Mouse (Mus musculus) adrenal gland, adult 2 months (tissue): ENCODE measurements around the gene Hspb6. TPM values are rescaled to one million over a fixed set of nuclear protein-coding genes. Genes with fewer than 3 reads are reported as not detected.
A peak's percentile ranks its signal among the peaks of the same experiment; 100 is the strongest.

Experiments
- DNase-seq: peaks from one replicate; pipeline ENCODE4 v3.0.0; 2021
- long read RNA-seq: library from polyadenylated mRNA; stranded (forward); transcript quantifications from one replicate; pipeline ENCODE4 v2.0.0, GENCODE M21; 2021
- polyA plus RNA-seq: library from polyadenylated mRNA; depleted of rRNA; stranded (reverse); fragments of >200 nt; gene quantifications from 2 replicates; pipeline ENCODE4 v1.2.3, GENCODE M21; 2012; rRNA removed
- total RNA-seq, 2 experiments: library from RNA; stranded (reverse); gene quantifications; 2 replicates each; pipeline ENCODE4 v1.2.3; 2021

The Hspb6 gene
- total RNA-seq: 10 to 100 TPM; 22.4 to 38.7 TPM
- 96.2 and 110 TPM in 2 replicates for polyA plus RNA-seq
- long read RNA-seq, transcript Hspb6-201 (3 exons, 1,363 nt): major isoform, 17 of 19 reads
- long read RNA-seq, partial matches to known transcripts: 1 of 19 reads
- long read RNA-seq, other reads (novel, unspliced or antisense): 0 of 19 reads

DNA sequence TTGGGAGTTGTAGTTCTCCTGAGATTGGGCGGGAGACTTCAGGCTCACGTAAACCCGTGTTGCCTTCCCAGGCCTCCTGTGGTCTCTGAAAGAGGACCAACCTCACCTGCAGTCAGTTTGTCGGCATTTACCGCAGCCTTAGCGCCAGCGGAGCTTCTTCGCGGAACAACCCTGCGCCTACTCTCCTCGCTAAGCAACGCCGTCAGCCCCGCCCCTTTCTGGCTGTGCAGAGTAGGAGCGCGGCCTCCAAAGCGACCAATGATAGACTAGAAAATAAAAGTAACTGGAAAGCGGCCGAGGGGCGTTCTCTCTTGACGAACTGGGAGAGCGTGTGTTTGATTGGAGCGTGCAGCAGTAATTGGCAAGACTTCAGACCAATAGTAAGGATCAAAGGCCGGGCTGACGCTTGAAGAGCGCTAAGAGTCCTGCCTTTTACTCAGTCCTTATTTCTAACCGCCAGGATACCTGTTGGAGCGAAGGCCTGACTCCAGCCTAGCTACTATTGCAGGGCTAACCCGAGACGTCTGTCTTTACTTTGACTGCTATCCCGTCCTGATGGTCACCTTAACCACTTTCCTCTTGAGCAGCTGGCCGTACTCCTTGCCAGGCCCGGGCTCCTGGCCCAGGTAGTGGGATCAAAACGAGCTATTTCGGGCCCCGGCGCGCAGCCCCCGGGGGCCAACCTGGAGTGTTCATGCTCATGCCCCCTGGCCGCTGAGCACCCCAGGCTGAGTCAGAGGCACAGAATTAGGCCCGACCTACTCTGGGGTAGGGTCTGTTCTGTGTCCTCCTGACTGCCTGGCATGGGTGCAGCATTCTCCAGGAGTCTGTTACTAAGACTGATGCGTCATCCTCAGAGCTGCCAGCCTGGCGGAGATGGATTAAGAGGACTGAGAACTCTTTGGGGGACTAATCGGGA lies at the start of gene Hspb6, which contains the start of gene Proser3:
Gene Hspb6, plus strand, starts transcription at position 77 of the 919 bp plus-strand sequence.
Gene Proser3, minus strand, starts transcription at position 198 of the 919 bp plus-strand sequence.
- peak; percentile 98 for DNase-seq

DNA sequence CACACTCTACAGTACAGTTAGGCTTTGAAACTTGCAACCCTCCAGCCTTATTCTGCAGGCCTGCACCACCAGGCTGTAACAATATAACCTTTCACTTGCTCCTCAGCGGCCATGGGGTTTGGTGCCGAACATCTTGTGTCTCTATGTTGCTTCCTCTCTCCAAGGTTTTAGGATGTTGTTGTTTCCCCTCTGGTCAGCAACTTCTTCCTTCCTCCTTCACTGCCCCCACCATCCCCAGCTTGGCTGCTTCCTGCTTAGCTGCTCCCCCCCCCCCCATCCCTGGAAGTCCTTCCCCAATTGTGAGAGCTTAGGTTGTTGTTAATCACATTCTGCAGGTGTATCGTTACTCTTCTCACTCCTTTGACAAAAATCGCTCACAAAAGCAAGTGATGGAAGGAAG lies 43.9 kb upstream of the Hspb6 start:
- no peak for DNase-seq

DNA sequence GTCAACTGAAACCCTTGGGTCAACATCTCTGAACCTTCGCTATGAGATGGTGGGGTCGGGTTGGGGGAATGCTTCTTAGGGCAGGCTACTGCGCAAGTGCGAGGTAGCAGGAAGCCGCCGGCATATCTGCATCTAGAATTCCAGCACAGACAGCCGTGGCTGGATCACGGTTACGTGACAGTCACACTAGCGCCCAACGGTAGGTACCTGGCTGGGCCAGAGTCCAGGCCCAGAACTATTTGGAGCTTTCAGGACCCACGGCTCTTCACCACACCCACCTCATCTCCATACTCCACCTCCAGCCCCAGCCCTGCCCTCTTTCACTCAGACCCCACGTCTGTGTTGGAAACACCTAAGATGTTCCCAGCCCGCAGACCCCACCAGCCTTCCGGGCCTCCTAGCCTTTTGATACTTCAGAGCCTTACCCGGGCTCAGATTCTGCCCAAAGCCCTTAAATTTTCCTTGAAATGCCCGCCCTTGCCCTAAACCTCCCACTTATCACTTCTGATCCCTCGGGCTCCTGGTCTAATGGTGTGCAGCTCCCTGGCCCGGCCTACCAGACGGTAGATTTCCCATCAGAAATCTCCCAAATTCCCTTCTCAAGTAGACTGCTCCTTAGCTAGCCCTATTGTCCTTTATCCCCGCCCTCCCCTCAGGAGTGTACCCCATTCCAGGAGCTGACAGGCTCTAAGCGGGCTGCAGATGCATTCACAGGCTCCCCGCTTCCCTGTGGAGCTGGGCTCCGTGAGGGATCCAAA lies 36.8 kb upstream of the Hspb6 start:
- DNase-seq: no peak

DNA sequence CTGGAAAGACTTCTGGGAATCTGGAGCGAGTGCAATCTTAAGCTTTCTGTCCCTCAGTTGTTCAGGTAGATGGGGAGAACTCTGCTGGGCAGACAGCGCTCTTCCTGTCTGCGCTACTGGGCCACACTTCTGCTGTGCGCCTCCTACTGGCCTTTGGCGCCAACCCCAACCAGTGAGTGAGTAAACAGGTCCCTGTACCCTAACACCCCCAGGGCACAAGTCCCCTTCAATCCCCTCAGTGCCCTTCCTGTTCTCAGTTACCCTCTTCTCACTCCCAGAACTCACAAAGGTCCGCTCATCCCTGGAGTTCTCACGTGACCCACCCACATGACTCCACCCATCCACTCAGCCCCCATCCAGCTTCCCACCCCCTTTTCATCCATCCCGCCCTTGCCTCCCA lies 33.7 kb upstream of the Hspb6 start:
- no peak for DNase-seq

DNA sequence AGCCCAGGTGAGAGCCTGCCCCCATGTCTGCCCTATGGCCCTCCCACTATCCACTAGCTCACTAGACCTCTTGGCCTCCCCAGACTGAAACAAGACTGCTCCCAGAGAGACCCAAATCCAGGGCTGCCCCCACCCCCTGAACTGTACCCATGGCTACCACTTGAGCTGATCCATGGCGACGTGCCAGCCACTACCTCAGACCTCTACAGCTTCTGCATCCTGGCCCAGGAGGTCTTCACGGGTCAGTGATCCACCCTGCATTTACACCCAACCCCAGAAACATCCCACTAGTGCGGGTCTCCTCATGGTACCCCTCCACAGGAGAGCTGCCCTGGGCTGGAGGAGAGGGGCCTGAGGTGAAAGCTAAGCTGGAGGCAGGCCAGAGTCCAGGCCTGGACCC lies 31.6 kb upstream of the Hspb6 start:
- DNase-seq: no peak

DNA sequence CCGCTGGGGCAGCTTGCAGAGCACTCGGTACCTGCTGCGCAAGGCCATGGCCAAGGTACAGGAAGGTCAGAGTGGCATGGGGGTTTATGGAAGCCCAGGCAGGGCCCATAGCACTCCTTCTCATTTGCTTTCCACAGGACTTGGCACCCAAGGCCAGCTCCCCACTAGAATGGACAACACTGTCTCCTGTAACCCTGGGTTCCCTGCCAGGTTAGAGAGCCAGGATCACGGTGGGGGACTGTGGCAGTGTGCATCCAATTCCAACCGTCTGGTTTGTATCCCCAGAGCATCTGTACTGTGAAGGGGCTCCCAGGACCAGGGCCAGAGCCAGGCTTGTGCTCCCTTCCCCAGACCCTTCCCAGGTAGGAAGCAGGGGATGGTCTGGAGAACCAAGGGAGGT lies 31.1 kb upstream of the Hspb6 start:
- no peak for DNase-seq

DNA sequence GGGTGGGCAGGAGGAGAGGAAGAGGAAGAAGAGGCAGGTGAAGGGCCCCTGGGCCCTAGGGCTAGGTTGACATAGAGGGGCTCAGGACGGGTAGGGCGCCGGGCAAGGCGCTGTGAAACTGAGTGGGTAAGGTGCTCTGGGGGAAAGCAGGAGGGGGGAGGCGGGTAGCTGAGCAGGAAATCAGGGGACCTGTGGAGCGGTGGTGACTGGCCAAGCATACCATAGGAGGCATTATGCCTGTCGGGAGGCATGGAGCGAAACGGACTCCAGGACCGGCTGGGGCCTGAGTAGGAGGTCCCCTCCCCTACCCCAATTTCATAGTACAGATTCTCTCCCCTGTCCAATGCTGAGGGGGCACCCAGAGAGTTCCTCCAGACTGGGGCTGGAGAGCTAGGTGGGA lies 29.1 kb upstream of the Hspb6 start:
- DNase-seq: no peak

DNA sequence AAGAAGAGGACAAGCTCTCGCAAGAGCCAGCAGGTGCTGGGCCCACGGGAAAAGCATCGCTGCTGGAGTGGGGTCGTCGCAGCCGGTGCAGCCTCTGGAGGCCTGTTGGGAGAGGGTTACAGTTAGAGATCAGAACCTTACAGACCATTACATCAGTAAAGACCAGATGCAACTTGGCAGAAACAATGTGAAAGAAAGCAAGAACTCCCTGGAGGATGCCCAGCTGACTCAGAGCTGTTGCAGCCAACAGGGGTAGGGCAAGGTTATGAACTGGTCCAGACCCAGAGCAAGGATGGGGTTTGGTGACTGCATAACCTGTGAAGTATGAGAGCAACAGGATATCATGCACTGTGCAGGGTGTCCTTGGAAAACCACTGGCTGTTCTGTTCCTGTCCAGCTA lies 27.5 kb upstream of the Hspb6 start:
- DNase-seq: peak; percentile 33

DNA sequence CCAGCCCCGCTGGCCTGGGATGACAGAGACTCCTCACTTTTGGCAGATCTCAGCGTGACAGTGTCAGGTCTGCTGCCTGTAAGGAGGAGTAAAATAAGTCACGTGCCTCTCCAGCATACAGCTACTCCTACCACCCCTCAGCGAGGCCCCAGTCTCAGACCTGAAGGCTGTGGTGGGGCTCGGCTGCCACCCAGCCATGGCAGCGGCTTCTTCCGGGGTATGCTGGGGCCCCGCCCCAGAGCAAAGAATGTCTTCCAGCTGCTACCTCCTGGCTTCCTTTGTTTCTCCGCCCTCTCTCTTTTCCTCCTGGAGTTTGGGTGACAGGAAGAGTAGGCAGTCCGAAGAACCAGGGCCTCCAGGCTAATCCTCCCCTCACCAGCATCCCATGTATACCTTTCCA lies 26.0 kb upstream of the Hspb6 start:
- DNase-seq: no peak

DNA sequence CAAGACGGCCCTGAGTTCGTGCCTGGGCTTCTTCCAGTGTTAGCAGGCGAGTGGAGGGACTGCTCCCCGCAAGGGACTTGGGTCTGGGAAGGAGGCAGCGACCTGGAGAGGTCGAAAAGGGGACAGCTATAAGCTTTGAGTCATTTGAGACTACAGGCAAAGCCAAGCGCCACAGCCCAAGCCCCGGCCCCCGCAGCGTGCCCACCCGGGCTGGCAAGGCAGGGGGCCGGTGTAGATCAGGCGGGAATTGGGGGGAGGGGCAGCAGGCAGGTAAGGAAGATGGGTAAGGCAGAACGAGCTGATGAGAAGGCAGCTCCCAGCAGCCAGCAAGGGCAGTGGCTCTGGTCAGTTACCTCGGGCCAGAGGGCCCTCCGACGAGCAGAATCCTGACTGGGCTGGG lies 25.6 kb upstream of the Hspb6 start:
- DNase-seq: no peak

DNA sequence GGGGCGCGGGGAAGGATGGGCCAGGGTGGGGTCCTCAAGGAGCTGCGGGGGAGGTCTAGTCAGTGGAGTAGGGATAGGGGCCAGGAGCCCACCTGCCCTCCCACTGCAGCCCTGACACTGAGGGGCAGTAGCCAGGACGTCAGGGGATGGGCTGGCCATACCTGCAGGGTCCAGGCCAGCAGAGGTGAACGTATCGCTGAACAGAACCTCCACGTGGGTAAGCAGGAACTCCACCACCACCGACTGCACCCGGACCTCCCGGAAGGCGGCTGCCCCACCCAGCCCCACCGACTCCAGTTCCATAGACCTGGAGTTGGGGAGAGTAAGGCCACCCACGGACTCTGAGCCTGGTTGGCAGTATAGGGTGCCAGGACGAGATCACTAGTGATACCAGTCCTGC lies 25.0 kb upstream of the Hspb6 start:
- no peak for DNase-seq

DNA sequence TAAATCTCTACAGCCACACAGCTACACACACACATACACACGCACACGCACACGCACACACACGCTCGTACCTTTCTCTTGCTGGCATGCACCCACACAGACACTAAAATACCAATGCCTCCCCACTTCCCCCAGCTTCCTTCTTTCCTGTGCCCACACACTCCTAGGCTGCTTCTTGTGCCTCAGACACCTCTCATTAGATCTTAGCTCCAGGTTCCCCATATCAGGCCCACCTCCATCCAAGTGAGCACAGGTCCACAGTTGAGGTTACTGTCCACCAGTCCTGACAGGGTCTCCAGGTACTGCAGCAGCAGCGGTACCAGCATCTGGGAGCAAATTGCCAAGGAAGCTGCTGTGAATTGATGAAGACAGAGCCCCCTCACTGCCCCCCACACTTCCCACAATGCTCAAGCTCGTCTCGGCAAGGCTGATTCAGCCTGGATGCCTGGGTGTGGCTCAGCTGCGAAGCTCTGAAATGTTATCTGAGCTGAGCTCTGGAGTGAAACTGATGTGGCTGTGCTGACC lies 20.6 kb upstream of the Hspb6 start:
- no peak for DNase-seq

DNA sequence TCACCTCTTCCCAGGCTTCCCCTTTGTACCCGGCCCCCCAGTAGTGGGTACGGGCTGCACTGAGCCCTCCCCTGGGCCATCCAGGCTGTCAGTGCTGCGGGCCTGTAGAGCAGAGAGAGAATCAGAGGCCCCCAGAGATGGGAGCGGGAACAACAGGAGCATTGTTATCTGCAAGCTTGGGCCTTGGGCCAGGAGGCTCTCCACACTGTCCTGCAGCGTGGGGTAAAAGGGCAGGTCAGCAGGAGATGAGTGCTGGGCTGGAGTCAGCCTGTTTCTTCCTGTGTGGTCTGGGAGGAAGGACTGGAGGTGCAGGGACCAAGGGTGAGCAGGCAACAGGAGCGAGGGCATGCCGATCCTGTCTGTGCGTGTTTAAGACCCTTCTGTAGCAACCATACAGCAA lies 19.0 kb upstream of the Hspb6 start:
- no peak for DNase-seq

DNA sequence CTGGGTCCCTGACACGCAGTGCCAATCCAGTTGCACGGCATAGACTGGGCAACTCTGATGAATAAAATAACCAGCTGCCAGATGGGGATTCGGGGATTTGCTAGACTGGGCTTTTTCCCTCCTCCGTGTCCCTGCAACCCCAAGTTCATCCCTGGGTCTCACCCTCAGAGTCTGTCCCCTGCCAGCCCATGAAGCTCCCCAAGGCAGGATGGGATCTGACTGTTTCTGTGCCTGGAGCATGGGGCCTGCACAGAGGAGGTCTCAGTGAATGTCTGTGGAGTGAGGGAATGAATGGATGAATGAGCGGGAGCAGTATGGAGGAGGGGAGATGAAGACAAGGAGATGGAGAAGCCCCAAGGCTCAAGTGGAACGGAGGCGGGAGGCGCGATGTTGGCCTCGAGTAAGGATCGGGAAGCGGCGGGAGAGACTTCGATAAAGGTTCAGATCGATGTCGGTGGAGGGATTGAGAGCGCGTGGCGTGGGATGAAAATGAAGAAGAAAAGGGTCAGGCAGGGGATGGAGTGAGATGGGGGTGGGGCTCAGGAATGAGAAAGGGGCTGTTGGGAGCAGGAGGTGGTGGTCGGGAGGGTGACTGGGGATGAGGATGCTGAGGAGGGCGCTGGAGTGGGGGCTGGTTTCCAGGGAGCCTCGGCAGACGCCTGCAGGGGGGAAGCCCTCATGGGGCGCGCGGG lies 17.9 kb upstream of the Hspb6 start:
- DNase-seq: no peak

DNA sequence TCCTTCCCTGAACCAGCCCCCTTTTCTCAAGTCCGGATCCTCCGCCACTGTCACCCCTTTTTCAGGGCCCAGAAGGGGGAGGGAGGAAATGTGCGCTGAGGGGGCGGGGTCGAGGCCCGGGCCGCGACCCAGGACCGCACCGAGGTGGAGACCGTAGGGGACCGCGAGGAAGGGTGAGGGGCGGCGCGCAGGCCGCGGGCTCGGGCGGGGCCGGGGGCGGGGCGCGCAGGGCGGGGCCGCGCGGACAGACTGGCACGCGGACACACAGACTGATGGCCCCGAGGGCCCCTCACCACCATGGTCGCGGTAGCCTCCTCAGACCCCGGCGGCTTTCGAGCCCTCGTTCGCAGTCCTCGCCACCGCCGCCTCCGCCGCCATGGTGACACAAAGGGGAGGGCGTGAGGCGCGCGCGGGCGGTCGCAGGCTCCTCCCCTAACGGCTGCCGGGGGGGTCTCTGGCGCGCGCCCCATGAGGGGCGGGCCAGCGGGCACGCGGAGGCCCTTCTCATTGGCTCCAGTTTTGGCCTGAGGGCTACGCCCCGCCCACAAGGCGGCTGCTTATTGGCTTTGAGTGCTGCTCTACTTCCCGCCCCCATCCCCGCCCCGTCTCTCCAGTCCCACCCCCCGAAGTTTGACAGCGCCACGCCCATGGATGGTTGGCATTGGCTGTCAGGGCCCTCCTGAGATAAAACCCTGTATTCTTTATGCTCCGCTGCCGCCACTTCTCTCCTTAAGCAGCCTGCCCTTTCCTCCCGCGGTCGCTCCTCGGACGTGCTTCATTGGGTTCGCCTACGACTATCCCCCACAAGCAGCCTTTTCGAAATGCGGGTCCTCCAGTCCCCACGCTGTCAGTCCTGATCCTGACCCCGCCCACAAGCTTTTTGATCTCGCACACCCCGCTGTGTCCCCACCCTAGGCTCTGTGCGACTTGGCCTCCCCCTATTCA lies 17.1 kb upstream of the Hspb6 start, which contains the start of gene Arhgap33:
Gene Arhgap33, minus strand, starts transcription at position 428 of the 945 bp plus-strand sequence.
- peak; percentile 97 for DNase-seq

DNA sequence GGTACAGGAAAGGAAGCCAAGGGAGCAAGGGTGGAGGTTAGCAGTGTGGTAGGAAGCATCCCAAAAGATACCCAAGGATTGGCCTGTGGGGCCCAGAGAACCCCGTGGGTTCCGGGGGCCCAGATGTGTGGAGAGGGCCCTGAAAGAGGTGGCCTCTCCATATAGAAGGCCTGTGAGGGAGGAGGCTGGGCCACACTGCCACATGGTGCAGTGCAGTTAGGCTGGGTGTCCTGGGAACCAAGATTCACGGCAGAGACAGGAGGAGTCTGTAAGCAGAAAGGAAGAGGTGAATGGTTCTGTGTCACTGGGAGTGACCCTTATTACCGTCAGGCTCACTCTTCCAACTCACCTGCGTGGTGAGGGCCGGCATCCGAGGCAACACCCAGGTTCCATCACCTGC lies 11.4 kb upstream of the Hspb6 start:
- no peak for DNase-seq

DNA sequence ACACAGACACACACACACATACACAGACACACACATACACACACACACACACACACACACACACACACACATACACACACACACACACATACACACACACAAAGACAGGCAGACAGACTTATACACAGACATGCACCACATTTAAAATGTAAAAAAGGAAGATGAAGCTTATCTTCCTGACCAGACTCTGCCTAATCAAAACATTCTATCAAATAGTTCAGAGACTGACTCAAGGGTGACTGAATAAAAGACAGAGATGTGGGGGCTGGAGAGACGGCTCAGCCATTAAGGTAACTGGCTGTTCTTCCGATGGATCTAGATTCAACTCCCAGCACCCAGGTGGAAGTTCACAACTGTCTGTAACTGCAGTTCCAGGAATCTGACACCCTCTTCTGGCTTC lies 7.7 kb upstream of the Hspb6 start:
- DNase-seq: no peak

DNA sequence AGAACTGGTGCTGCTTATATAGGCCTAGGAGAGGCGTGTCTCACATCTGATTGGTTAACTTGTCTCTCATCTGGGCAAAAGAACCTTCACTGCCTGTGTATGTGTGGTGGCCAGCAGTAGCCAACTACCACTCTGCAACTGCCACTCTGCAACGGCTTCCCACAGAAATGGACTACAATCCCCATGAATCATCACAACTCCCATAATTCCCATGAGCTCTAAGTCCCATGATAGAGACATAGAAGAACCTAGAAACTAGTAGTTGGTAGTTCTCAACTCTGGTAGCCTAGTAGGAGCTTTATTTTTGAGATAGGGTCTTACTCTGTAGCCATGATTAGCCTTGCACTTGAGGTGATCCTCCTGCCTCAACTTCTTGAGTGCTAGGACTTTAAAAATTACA lies 2.1 kb upstream of the Hspb6 start:
- DNase-seq: no peak

DNA sequence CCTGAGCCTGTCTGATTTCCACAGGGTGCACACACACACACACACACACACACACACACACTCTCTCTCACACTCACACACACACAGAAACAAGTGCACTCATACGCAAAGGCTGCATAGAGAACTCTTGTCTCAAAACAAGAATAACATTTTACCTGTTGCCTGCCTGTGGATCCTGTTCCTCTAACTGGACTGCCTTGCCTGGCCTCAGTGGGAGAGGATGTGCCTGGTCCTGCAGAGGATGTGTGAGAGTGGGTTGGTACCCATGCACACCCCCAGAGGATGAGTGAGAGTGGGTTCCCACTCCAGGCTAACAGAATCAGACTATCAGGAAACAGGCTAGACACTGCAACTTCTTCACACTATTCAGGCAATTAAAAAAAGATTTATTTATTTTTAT lies 1.4 kb upstream of the Hspb6 start:
- no peak for DNase-seq

DNA sequence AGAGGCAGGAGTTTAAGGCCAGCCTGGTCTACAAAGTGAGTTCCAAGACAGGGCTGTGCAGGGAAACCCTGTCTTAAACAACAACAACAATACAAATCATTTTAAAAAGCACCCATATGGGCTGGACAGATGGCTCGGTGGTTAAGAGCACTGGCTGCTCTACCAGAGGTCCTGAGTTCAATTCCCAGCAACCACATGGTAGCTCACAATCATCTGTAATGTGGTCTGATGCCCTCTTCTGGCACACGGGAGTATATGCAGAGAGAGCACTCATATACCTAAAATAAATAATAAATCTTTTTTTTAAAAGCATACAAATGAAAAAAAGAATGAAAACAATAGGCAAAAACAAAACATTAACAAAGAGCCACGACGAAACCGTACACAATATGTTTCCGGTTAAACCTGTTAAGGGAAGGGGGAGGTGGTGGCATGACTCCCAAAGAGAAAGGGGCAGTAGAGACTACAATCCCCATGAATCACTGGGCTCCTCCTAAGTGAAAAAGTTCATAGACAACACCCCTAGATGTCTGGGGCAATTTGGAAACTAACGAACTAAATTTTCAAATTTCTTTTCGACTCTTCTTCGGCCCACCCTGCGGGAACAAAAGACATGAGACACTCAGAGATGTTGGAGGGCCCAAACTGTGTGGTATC lies 405 bp upstream of the Hspb6 start:
- DNase-seq: no peak
